Mouse (Mus musculus) stomach, postnatal 0 days (tissue): ENCODE measurements at regions not wholly inside any gene's neighbourhood (a gene's known extent, or its start where the extent isn't known, plus 50 kb on each side); places are given as distances from the start of the nearest gene placed in this dataset.

Experiments
- CTCF ChIP-seq: IDR thresholded peaks from 2 replicates; pipeline ENCODE4 v1.5.1; 2016; ENCODE audit warnings: antibody characterized with exemption, low read depth, mild to moderate bottlenecking, moderate library complexity
- EP300 ChIP-seq: optimal IDR thresholded peaks from 2 replicates; pipeline ENCODE3; 2016; ENCODE audit warnings: antibody characterized with exemption

- no peak for TF ChIP-seq CTCF
- TF ChIP-seq EP300 = no peak
Measured at GRCm38 (mm10) chr7:40577365-40577764, 320.8 kb upstream of the Vstm2b start.
